Mouse (Mus musculus) granulocyte monocyte progenitor cell, adult 5-6 weeks (primary cell): ENCODE measurements around the gene Rasgef1b. TPM values are rescaled to one million over a fixed set of nuclear protein-coding genes. Genes with fewer than 3 reads are reported as not detected.

Source experiments
- ATAC-seq: replicated peaks from 2 replicates; pipeline ENCODE4 v1.8.0; 2016; ENCODE audit warnings: mild to moderate bottlenecking, moderate TSS enrichment, inconsistent platforms; ENCODE audit not compliant: poor library complexity, severe bottlenecking
- total RNA-seq, 2 experiments: library from RNA; stranded (forward) in 1 of 2; stranded (reverse) in 1 of 2; fragments of 200-712, 200-1000 nt in 1 of 2; fragments of >200 nt in 1 of 2; fragmentation: Nextera tagmentation in 1 of 2; gene quantifications; 2 replicates each; pipeline ENCODE4 v1.2.3; 2014 to 2017

Rasgef1b gene
- total RNA-seq, 2 experiments from 2014 or later = 0.28 to 3.8 TPM

DNA sequence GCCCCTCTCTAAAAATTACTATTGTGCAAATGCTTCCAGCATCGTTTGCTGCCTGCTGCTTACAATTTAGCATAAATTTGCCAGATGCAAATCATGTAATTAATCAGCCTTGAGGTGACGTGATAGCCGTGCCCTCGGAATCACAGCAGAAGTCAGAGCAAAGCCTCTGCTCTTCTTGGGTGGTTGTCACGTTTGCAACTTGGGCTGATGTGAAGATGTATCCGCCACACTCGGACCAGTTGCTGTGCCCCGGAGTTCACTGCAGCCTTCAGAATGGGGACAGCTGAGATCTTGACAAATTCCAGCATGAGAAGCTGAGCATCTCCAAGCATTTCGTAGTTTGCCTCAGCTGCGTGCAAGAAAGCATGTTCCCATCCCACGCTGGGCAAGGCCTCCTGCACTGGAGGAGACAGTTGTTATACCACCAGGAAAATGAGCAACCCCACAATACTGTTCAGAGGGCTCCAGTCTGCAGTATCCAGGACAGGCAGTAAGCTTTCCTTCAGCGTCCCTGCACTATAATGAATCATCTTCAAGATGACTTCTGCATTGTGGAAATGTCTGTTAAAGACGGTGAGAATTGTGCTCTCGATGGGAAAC, 342.5 kb downstream of the Rasgef1b start:
- ATAC-seq = no peak

DNA sequence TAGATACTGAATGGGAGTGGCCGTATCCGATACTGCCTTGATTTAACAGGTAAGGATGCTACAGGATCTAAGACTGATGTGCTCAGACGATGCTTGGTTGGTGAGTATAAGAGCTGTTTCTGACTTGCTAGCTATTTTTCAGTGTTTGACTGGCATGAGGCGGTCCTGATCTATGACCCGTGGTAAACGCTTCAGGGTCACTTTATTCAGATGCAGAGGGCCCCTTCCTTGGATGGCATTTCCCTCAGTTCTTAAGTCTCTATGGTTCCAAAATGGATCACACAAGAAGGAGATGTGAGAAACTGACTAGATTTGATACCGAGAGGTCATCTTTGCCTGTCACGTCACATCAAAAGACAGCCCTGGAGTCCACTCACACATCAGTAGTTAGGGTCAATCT, 343.1 kb downstream of the Rasgef1b start:
- no peak for ATAC-seq

DNA sequence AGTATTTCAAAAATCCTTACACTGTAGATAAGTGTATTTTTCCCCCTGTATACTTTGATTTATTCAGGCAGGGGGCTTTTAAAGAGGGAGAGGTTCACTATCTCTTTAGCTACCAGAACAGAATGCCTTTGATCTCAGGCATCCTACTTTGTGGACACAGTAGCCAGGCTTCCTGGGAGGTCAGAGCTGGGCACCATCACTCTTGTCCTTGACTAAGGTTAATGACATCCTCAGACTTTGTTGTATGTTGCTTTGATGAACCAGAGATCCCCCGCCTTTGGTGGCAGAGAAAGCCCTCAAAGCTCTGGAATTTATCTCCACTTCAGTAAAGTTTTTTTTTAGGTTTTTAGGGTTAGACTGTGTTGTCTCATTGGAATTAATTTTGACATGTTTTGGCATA, 343.8 kb downstream of the Rasgef1b start:
- ATAC-seq = no peak

DNA sequence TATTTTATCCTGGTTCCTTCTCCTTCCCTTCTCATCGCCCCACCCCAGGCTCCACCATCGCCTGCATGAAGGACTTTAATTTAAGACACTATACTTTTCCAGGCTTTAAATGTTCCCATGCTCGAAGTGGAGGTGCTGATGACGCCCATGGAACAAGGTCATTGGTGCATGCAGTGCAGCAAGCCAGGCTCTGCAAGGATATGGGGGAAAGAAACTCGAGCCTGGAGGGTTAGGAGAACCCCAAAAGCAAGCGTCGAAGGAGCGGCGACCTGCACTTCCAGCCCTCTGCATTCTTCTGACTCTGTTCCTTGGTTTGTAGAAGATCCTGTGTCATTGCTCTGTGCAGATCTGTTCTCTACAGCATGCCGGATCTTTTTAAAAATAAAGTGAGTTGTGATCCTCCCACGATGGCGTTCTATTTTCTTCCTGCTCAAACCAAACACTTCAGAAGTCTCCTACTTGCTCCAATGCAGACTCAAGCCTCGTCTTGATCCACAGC, 345.0 kb downstream of the Rasgef1b start:
- ATAC-seq = no peak

DNA sequence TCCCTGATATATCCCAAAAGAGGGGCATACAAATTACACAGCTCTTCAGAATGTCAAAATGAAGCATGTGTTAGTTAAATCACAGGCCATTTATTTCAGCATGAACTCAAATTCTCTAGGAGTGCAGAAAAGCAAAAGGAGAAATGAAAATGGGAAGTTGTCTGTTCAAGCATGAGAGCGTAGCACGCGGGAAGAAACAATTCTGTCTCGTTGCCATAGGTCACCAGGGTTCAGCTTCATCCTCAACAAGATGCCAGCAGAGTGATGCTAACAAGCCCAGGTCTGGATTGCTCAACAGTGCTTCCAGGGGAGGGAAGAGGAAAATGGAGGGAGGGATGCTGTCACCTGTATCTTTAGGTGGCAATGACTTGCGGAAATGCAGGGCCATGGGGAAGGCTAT, 346.1 kb downstream of the Rasgef1b start:
- ATAC-seq = peak; percentile 81

DNA sequence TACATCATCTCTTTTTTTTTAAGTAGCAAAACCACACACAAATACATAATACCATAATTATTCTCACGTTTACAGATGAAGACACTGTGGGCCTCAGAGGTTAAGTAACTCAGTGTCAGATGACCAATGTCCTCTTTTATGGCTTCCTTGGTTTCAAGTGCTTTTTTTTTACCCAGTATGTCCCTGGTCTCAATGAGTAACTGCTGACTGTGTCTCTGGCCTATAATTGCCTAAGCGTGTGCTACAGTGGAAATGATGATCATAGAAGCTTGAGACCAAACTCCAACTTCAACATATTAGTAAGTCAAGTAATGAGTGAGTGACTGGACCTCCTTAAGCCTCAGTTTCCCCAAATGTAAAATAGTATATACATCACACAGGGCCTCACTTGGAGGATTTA, 347.2 kb downstream of the Rasgef1b start:
- ATAC-seq = peak; percentile 83

DNA sequence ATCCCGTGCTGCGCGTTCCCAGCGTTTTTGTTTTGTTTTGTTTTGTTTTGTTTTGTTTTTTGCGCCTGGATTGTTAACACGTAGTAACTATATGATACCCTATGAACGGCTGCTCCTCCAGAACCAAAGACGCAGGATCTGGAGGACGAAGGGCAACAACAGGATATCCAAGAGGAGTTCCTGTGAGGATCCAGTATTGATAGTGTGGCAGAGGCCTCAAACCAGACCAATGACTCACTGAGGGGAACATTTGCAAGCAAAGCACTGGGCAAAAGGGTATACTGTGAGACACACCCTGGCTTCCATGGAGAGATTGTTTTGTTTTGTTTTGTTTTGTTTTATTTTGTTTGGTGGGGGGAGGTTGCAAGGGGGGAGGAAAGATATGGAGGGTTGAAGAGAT, 348.0 kb downstream of the Rasgef1b start:
- ATAC-seq = no peak

DNA sequence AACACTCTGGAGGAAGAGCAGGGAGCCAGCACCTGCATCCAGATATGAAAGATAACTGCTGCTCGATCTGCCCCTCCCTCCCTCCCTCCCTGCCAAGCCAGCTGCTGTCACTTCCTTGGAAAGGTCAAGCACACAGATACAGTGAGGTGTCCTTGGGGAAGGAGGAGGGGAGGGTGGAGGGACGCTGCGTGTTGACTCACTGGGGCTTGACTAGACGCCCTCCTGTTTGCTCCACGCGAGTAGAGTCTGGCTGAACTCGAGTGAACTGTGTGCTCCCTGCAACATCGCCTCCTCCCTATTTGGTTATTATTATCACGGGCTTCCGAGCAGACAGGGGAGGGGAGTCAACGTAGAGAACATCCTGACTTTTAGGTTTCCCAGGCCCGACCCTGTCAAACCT, 348.7 kb downstream of the Rasgef1b start:
- ATAC-seq = no peak

DNA sequence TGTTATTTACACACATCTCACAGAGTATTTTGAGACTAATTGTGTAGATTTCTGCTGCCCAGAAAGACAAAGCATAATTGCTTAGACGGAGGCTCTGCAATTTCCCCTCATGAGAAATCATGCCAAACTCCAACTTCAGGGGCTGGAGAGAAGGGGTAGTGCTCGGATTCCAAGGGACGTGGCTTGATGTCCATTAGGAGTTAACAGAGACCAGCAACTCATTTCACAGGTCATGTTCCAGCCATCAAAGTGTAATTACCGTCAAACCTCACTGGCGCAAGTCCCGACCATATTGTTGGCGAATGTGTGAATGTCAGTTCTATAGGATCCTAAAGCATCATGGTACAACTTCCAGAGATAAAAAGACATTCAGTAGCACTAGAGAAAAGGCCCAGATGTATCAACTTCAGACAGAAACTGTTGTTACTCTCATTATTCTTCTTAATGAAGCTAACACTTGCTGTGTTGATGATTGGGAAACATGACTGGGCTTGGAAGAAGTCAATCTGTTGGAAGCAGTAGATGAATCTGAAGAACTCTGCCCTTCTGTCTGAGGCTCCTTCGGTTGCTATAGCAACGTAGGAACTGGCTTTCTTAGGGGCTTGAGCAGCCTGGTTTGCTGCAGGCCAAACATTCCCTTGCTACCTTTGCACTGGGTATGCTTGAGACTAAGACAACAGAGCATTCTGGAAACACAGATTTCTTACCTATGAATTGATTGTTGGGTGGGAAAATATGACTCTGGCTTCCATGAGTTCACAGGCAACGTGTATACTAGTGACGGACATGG, 350.2 kb downstream of the Rasgef1b start:
- no peak for ATAC-seq

DNA sequence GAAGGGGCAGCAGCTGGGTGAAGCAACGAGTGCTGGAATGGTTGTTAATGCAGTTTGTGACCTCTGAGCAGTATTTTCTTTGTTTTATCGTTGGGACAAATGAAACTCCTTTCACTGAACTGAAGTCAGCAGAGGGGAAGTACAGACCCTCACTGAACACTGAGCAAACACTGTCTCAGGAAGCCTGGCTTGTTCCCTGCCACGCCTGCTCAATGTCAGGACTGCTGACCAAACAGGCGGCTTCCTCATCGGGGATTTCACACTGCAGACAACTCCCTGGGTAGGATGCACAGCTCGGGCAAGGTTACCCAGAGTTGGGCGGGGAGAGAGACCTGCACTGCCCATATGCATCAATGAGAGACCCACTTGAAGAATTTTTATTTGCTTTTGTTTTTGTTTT, 353.1 kb downstream of the Rasgef1b start:
- peak; percentile 85 for ATAC-seq

DNA sequence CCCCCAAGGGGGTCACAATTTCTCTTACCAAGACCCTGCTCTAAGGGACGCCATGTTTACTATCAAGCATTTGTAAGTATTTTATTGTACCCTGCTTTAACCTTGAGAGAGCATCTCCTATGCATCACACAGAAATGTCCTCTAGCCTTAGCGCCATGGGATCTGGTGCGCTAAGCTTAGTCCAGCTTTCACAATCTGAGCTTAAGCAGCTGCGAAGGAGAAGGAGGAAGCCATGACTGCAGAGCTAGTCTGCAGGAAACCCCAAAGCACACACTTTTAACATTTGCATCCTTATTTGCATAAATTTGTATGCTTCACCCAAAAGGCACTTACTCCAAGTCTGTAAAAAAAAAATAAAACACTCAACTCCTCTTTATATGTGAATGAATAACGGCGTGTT, 354.4 kb downstream of the Rasgef1b start:
- ATAC-seq = peak; percentile 70

DNA sequence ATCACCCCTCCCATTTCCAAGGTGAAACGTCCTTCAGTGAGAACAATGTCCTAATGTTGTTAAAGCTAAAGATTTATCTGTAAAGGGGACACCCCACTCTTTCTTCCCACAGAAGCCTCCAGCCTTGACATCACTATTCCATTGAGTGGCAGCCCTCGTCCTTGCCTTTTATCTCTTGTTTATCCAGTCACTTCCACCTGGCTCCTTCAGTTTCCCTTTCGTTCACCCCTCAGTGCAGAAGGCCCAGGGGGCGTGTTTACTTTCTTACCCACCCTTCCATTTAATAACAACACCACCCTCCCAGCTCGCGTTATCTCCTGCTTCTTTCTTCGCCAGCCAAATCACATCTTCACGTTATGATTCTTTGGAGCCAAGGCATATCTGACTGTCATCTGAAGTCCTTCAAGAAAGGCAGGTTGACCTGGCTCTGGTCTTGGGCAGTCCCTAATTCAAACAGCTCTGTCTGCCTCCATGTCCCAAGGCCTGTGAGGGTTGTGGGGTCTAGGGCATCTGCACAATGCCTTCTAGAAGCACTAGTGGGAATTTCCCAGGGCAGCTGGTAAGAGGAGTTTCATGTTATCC, 355.2 kb downstream of the Rasgef1b start:
- ATAC-seq = no peak

DNA sequence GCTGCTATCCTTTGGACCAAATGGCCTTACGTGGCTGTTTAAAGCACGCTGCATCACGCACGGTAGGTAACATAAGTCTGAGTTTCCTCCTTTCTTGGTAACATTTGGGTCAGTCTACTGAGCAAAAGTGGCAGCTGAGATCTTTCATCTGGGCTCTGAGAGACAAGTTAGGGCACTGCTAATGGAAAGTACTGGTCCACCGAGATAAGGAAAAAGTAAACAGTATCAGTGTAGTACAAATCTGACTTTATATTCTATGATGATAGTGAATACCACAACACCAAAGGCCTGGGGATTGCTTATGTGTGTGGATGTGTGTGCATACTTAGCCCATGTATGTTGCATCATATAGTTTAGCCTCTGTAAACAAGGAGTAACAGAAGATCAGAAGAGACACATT, 358.2 kb downstream of the Rasgef1b start:
- no peak for ATAC-seq

DNA sequence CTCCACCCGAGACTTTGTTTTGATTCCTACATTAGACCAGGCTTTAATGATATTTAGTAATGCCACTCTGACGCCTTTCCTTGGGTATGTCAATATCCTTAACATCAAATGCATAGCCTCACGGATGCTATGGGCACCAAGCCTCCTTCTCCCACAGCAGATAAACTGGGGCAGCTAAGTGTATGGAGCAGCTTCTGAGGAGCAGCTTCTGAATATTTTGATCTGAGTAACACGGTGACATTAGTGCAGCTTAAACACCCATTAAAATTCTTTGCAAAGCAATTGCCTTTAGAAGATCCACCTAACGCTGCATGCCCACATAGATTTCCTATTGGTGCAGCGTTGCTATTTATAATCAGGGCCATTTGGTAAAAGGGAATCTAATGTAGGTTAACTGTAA, 359.6 kb downstream of the Rasgef1b start:
- no peak for ATAC-seq

DNA sequence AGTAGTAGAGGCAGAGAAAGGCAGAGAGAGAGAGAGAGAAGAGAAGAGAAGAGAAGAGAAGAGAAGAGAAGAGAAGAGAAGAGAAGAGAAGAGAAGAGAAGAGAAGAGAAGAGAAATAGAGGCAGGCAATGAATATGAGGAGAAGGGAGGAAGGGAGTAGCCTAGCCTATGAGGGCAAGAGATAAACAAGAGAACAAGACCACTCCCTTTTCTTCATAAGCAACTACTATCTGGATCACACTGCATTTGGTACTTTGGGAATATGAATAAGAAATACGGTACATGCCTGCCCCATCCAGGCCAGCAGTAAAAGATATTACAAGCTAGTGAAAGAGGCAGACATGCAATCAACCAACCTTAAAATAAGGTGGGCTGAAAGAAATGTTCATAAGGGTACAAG, 360.2 kb downstream of the Rasgef1b start:
- no peak for ATAC-seq

DNA sequence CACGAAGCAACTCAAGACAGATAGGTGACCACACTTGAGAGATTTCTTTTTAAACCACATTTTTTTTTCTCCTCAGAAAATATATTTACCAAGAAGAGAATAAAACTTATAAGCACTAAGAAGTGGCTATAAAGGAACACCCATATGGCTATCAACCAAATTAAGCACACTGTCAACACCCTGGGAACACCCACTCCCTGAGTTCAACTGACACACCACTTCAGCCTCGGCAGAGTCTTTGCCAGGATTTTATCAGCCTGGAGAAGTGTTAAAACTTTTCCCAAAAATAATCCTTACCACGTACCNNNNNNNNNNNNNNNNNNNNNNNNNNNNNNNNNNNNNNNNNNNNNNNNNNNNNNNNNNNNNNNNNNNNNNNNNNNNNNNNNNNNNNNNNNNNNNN, 368.3 kb downstream of the Rasgef1b start:
- ATAC-seq = no peak

DNA sequence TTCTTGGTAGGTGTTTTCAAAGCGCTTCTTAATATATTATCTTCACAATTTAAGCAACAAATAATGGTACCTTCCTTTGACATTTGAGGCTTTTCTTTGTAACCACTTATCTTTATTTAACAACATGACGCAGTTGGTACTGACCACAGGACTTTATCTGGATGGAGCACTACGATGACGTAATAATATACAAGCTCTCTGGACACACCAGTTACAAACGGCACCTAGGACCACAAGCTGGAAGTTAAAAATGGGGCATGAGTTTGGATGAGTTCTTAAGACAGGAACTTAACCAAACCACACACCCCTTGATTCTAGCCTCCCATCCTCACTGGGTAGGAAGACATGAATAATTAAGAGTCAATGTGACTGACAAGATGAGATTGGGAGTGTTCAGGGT, 369.6 kb downstream of the Rasgef1b start:
- peak; percentile 31 for ATAC-seq

DNA sequence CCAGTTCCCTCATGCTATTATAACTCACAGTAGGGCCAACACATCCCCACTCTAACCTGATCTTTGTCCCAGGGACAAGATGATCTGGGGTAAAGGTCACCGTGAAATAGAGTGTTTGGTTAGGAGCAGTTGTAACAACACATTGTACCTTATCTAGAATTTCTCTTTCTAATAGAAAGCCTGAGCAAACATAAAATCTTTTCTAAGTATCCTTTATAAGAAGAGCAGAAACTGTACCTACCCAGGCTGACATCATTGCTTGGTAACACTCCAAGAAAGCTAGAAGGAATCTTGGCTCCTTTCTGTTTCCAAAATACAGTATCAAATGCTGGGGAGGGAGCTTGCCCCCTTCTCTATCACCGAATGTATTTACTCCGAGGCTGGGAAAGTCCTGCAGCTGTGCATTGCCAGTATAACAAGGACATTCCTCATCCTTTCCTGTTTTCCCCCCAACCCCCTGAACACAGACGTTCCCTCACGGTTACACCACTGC, 374.2 kb downstream of the Rasgef1b start:
- no peak for ATAC-seq

DNA sequence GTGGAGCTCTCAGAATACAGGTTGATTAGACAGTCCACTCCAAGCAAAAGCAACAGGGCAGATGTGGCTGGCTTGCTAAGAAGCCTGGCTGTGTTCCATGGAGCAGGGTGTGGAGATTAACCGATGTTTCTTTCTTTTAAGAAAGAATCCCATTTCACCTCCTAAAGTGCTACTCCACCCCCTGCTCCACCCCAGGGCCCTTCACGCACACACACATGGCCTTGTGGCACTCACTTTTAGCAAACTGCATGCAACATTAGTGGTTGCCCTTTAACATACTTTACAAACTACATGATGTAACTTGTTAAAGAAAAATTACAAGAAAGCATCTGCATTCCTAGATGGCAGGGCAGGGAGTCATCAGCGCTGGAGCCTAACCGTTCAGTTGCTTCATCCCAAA, 378.8 kb downstream of the Rasgef1b start:
- ATAC-seq = no peak

DNA sequence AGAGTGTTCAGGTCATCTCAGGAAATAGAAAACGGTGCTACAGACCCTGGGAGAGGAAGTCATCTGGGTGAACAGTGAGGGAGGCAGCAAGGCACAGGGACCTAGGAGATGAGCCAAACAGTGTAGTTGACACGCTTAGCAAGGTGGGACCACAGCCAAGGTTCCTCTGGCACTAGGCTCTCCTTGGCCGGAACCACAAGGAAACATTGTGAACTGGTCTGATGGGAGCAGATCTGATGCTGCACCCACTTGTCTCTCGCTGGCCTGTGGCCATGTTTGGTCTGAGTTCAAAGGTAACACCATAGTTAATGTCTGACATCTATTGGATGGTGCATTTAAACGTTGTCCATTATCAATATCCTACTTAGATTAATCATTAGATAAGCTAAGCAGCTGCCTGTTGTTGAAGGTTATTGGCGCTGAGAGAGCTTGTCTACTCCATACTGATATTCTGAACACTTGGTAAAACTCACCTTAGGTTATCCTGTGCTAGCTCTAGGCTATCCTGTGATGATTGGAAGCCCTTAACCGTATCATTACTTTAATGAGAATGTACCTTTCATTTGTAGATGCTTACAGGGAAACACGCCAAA, 380.5 kb downstream of the Rasgef1b start:
- no peak for ATAC-seq

DNA sequence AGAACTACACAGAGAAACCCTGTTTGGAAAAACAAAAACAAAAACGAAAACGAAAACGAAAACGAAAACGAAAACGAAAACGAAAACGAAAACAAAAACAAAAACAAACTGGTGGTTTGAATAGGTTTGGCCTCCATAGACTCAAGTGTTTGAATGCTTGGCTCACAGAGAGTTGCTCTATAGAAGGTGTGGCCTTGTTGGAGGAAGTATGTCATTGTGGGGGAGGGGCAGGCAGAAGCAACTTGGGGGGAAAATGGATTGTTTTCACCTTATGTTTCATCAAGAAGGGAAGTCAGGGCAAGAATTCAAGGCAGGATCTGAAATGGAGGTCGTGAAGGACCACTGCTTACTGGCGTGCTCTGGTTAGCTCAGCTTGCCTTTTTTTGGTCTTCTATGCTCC, 386.3 kb downstream of the Rasgef1b start:
- ATAC-seq = no peak
